27 mouse cellular contexts compared by ENCODE assay signal in the genomic region with DNA sequence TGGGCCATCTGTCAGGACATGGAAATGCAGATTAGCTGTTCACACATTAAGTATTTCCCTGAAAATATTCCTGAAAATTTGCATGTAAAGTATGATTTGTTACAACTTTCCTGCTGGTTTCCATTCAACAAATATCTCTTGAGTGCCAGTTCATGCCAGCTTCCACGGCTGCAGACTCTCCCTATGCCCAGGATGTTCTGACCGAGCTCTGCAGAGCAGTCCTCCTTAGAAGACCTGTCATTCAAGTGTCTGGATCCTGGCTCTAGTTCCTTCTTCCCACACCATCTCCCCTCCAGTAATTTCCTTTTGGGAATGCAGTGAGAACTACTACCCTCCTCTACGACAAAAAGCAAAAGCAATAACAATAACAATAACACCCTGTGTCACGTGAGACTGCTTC.
"Had no signal": no experiment of that assay in that cellular context is flagged by ENCODE, and none has a peak within 500 bp of the region (broad histone marks: within the 10 kb centered on the region; RNA-seq: fewer than 3 reads in every experiment).

No protein-coding gene starts in this region.

- H3K4me2 ChIP-seq: heart, embryonic 11.5 days; heart, embryonic 13.5 days; heart, embryonic 15.5 days; hindbrain, embryonic 13.5 days; hindbrain, embryonic 15.5 days; kidney, embryonic 15.5 days; limb, embryonic 12.5 days; liver, embryonic 11.5 days; liver, embryonic 13.5 days; liver, embryonic 15.5 days had no signal

- H3K27me3 ChIP-seq: heart, embryonic 15.5 days; hindbrain, embryonic 13.5 days; hindbrain, embryonic 15.5 days; kidney, embryonic 15.5 days; limb, embryonic 12.5 days had no signal

- H3K36me3 ChIP-seq: heart, embryonic 13.5 days; heart, embryonic 15.5 days; hindbrain, embryonic 13.5 days; hindbrain, embryonic 15.5 days; kidney, embryonic 15.5 days; limb, embryonic 10.5 days; limb, embryonic 12.5 days; liver, embryonic 13.5 days; liver, embryonic 15.5 days had no signal

- ATAC-seq: hindbrain, postnatal 0 days; intestine, embryonic 16.5 days had no signal

- DNase-seq: gastrocnemius, postnatal 14 days; gastrocnemius, postnatal 36 days; heart, adult 11 months; heart, adult 2 months; heart, postnatal 14 days; heart, postnatal 36 days; kidney, adult 11 months; kidney, adult 2 months; kidney, adult 9 months; kidney, postnatal 10 days; kidney, postnatal 4 days; liver; liver, embryonic 13.5 days had no signal

- H3K27ac ChIP-seq: heart, adult 2 months; heart, embryonic 13.5 days; heart, embryonic 15.5 days; hindbrain, embryonic 13.5 days; hindbrain, embryonic 15.5 days; hindbrain, postnatal 0 days; kidney, embryonic 15.5 days; layer of hippocampus, adult 2 months; left cerebral cortex, adult 2 months; limb, embryonic 10.5 days; limb, embryonic 12.5 days; liver, embryonic 13.5 days; liver, embryonic 15.5 days had no signal

- H3K4me1 ChIP-seq: heart, embryonic 15.5 days; hindbrain, embryonic 13.5 days; hindbrain, embryonic 15.5 days; limb, embryonic 12.5 days; liver, embryonic 13.5 days; liver, embryonic 15.5 days had no signal

- H3K4me3 ChIP-seq: heart, adult 2 months; heart, embryonic 13.5 days; heart, embryonic 15.5 days; hindbrain, embryonic 13.5 days; hindbrain, embryonic 15.5 days; kidney, embryonic 15.5 days; layer of hippocampus, adult 2 months; left cerebral cortex, adult 2 months; limb, embryonic 10.5 days; limb, embryonic 12.5 days; liver, embryonic 13.5 days; liver, embryonic 15.5 days had no signal

- H3K9ac ChIP-seq: heart, embryonic 13.5 days; heart, embryonic 15.5 days; hindbrain, embryonic 13.5 days; hindbrain, embryonic 15.5 days; kidney, embryonic 15.5 days; limb, embryonic 12.5 days; liver, embryonic 13.5 days; liver, embryonic 15.5 days had no signal

- H3K9me3 ChIP-seq: heart, embryonic 13.5 days; heart, embryonic 15.5 days; hindbrain, embryonic 13.5 days; hindbrain, embryonic 15.5 days; kidney, embryonic 15.5 days; limb, embryonic 10.5 days; limb, embryonic 12.5 days; liver, embryonic 13.5 days; liver, embryonic 15.5 days had no signal
